Mouse (Mus musculus) thymus, adult 2 months (tissue): ENCODE data around the gene Zfp513.

Source experiments
- CTCF ChIP-seq: fragments of 200-500 bp; IDR thresholded peaks from 2 replicates; pipeline ENCODE4 v1.5.1; 2012; ENCODE audit warnings: mild to moderate bottlenecking, control low read depth, low read length, moderate library complexity, borderline replicate concordance; ENCODE audit not compliant: control insufficient read depth, poor library complexity, insufficient read depth; ENCODE audit errors: extremely low read depth
- POLR2A ChIP-seq: fragments of 200-500 bp; IDR thresholded peaks from 2 replicates; pipeline ENCODE4 v1.6.1; 2012; ENCODE audit warnings: mild to moderate bottlenecking, low read length, control low read depth, moderate library complexity; ENCODE audit not compliant: control insufficient read depth, poor library complexity, insufficient read depth; ENCODE audit errors: extremely low read depth

- TF ChIP-seq CTCF (no peak), POLR2A (no peak)
Measured at GRCm38 (mm10) chr5:31199321-31199892, 2.7 kb downstream of the Zfp513 start.
